Mouse (Mus musculus) hematopoietic stem cell, adult 5-6 weeks (primary cell): Measurements from ENCODE around the gene Tpst1. TPM values are rescaled to one million over a fixed set of nuclear protein-coding genes. Genes with fewer than 3 reads are reported as not detected.

Source experiments
- ATAC-seq, 2 experiments: fragments of 125-278 bp in 1 of 2; replicated peaks in 1 of 2; 2 replicates each; pipeline ENCODE4 v1.8.0; 2016 to 2017; ENCODE audit warnings: inconsistent platforms in 2 of 2, mild to moderate bottlenecking in 2 of 2, moderate number of reproducible peaks in 2 of 2, low read depth in 1 of 2, moderate TSS enrichment in 1 of 2; ENCODE audit not compliant: low FRiP score in 2 of 2, poor library complexity in 2 of 2, severe bottlenecking in 2 of 2, insufficient read depth in 1 of 2, low TSS enrichment in 1 of 2
- total RNA-seq: library from RNA; stranded (forward); fragments of 172-1452, 232-1000 nt; gene quantifications from 2 replicates; pipeline ENCODE4 v1.2.3, GENCODE M21; 2017

Tpst1 gene
- total RNA-seq, 1 experiment from 2014 or later = 6.9 TPM

DNA sequence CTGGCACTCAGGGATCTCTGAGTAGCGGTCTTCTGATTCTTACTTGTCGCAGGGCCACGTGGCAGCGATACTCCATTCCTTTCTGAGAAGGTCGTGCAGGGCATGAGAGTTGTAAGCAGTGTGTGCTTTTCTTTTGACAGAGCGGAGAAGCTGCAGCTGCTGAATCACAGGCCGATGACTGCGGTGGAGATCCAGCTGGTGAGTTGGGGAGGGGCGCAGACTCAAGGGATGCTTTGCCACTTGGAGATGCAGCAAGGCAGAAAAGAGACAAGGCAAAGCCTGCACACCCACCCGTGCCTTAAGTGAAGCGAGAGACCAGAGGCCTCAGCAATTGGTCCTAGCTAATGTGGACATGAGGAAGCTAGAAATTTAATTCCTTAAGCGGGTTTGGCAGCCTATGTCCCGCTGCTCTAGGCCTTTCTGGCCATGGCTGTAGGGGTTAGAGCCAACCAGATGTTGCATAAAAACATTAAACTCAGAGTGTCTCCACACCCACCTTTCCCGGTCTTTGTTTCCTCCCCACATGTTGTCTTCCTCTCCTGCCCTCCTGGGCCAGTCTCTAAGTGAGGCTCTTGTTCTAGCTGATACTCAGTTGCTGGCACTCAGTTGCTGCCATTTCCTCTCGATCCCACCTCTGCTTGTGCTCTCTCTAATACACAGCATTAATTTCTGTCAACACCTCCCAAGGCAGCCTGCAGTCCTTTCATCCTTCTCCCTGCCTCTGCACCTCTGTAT lies 24.2 kb upstream of the Tpst1 start:
- ATAC-seq = no peak

DNA sequence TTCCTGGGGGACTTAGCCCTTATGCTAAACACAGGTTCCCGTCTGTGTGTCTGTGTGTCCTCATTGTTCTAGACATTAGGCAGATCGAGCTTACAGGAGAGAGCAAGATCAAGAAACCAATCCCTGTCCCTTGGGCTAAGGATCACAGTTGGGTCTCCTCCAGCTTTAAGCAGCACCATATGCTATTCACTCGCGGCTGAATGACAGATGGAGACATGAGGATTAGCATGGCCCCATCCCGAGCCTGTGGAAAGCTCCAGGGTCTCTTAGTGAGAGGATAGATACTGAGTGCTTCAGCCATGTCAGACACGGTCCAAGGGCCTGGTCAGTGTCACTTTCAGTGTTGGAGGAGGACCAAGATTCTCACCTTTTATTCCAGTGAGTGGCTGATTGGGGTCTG lies 22.7 kb upstream of the Tpst1 start:
- ATAC-seq = no peak

DNA sequence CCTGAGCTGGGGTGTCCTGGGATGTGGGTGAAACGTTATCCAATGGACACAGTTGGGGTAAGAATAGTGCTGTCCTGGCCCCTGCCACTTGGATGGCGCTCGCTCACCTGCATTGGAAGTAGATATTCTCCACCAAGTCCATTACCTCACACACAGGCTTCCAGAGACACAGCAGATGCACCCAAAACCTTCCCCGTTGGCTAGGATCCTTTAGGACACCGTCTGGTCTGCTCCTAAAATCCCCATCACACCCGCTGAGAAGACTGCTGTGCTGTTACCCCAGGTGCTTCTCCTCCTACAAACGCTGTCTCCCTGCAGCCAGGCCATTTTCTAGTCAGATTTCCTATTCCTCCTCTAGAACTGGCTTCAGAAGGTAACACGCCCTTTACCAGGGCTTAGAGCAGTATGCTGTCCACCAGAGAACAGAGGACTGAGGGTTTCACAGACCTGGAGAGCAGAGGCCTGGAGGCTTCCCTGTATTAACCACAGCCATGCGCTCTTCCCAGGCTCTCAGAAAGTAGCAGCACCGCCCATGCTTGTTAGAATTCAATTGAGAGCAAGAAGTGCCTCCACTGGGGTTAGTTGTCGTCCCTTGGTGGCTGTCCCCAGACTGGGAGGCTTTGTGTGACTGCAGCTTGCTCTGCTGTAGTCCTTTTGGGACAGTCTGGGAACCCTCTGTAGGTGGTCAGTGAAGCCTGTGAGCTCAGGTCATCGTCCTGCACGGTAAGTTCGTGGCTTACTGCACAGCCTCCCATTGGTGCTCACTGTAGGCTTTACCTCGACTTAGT lies 21.9 kb upstream of the Tpst1 start:
- no peak for ATAC-seq

DNA sequence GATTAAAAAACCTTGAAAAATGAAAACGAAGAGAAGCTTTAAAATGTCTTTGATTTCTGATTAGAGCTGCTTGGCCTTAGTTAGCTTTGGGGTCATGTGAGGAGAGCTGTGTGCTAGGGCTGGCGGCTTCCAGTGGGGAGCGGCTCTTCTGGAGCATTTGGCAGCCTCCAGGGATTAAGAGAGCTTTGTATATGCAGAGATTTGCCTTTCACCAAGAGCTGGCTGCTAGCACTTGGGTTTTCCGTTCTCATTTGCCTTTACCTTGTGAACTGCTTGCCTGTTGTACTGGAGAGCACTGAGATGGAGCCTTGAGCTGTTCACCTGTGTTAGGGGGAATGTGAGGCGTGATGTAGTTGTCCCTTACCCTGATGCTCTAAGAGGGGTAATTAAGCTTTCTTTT lies 20.6 kb upstream of the Tpst1 start:
- ATAC-seq = no peak

DNA sequence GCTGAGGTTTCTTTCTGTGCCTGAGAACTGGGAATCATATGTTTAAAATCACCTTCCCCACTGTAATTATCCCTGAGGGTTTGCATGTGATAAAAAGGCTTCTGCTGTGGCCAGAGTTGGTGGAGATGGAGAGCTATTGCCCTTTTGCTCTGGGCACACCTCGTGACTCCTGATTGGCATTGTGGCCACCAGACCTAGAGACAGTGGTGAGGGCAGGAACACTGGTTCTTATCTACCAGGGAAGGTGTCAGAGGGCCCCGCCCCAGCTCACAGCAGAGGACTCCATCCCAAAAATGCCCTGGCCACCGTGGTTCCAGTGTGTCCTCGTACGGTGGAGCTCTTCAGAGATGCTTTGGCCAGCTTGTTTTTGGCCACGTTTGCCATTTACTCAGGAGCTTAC lies 20.2 kb upstream of the Tpst1 start:
- ATAC-seq = no peak

DNA sequence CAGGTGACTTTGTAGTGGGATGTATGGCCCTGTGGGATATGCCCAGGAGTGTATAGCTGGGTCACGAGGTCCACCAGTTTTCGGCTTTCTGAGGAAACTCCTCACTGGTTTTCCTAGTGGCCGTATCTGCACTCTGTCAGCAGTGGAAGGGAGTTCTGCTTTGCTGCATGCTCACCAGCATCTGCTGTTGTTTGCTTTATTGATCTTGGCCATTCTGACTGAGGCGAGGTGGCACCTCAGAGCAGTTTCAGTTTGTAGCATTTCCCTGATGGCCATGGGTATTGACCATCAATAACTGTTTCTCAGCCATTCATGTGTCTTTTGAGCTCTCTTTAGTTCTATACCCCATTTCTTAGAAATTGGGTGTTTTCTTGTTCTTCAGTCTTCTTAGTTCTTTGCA lies 17.4 kb upstream of the Tpst1 start:
- no peak for ATAC-seq

DNA sequence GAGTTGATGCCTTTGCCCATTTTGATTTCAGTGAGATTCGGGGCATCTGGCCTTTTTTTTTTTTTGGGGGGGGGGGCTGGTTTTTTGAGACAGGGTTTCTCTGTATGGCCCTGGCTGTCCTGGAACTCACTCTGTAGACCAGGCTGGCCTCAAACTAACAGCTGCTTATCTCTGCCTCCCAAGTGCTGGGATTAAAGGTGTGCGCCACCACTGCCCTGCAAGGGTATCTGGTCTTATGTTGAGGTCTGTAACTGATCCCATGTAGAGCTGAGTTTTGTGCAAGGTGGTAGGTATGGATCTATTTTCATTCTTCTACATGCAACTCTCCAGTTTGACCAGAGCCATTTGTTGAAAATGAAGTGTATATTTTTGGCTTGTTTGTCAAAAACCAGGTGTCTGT lies 16.8 kb upstream of the Tpst1 start:
- no peak for ATAC-seq

DNA sequence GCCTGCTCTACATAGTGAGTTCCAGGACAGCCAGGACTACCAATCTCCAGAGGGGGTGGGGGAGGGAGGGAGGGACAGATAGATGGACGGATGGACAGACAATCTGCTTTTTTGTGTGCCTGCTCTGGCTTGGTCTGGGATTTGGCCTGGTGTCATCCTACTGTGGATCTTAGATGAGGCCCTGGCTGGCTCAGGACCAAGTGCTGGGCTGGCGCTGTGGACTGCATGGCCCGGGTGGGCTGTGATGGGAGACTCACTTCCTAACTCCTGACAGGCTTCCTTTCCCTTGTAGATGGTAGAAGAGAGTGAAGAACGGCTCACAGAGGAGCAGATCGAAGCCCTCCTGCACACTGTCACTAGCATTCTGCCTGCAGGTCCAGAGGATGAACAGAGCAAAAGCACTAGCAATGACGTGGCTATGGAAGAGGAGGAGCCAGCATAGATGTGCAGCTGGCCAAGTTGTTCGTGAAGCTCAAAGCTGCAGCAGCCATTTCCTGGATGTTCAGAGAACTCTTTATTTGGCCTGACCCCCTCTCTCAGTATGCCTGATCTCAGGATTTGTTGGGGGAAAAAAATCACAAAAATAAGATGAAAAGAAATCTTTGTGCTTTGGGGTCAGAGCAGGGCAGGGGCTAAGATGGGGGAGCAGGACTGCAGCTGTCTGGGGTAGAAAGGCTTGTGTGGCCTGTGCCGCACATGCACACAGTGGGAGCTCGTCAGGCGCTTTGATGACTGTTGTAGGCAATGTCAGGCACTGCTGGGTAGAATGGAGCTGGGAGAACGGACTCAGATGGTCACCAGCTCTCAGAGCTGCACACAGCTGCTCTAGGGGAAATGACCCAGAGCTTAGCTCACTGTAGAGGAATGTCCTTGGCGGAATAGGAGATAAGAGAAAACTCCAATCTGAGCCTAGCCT lies 13.5 kb upstream of the Tpst1 start:
- ATAC-seq = no peak; a peak in 1 of 4 replicates

DNA sequence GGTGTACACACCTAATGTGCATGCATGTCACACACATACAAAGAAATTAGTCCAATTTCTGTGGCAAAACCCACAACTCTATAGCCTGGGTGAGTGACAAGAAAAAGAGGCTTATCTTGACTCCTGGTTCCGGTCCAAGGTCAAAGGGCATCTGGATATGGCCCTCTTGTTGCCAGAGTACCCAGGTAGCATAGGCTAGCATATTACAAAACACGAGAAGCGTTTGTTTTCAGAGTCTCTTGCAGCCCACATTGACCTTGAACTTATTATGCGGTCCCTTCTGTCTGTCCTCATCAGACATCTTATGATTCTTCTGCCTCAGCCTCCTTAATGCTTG lies 12.8 kb upstream of the Tpst1 start:
- no peak for ATAC-seq

DNA sequence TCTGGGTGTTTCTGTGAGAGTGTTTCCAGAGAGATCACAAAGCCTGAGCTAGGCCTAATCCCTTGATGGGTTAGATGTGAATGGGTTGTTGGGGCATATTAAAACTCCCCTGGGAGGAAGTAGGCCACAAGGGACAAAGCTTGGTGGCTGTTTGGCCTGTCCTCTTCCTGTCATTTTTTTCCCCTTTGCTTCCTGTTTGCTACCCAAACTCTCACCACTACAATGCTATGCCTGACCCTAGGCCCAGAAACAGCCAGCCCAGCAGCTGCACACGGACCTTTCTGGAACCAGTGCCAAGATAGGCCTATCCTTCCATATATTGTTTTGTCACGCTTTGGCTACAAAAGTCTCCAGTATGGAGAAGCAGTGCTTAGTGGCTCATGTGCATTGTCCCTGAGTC lies 11.0 kb upstream of the Tpst1 start:
- no peak for ATAC-seq

DNA sequence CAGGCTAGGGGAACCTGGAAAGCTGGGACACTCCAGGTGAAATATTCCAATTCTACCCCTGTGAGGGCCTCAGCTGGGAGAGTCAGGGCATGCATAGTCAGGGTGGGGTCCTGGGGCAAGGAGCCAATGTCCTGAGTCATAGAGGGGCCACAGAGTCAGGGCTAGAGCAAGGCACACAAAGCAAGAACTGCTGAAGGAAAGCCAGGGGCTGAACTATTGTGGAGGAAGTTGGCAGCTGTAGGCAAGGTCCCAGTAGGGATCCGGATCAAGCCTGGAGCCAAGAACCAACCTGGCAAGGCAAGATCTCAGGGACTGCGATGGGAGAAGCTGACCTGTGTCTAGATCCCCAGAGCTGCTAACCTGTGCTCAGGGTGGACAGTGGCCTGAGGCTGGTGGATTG lies 9.4 kb upstream of the Tpst1 start:
- no peak for ATAC-seq

DNA sequence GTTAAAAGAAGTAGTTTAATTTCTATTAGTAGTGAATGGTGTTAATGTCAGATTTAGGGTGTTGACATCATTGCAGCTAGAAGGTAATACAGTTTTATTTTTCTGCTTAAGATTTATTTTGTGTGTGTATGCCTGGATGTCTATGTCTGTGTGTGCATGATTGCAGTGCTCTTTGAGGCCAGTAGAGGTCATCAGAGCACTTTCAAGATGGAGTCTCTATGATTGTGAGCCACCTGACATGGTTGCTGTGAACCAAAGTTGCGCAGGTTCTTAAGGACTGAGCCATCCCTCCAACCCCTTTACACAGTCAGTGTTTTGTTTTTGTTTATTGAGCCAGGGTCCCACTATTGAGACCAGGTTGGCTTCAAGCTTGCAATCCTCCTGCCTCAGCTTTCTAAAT lies 7.5 kb upstream of the Tpst1 start:
- ATAC-seq = peak in 1 of 2 experiments; percentile 45; a peak in 1 of 4 replicates

DNA sequence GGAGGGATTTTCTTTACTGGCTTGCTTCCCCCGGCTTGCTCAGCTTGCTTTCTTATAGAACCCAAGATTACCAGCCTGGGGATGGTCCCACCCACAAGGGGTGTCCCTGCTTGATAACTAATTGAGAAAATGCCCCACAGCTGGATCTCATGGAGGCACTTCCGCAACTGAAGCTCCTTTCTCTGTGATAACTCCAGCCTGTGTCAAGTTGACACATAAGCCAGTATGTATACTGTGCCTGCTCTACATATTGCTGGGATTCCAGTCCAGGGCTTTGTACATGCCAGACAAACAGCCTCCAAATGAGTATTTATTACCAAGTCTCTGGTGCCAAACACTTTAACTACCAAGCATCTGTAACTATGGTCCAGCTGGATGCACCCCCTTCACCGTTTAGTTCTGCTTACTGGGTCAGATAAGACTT lies 5.3 kb upstream of the Tpst1 start:
- ATAC-seq = no peak

DNA sequence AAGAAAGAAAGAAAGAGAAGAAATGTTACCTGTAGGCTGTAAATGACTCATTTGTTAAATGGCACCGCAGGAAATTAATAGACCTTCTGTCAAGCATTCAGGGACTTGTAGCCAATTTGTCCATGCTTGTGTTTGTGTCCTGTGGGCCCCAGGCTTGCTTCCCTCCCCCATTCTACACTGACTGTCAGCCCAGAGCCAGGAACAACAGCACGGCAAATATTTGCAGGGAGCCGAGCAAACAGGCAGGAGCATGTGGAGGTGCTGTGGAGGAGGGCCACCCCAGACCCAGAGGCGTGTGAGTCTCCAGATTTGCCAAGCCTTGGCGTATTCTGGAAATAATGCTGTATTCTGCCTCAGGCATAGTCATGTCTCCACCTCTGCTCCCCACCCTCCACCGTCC lies 1.4 kb downstream of the Tpst1 start:
- ATAC-seq = no peak

DNA sequence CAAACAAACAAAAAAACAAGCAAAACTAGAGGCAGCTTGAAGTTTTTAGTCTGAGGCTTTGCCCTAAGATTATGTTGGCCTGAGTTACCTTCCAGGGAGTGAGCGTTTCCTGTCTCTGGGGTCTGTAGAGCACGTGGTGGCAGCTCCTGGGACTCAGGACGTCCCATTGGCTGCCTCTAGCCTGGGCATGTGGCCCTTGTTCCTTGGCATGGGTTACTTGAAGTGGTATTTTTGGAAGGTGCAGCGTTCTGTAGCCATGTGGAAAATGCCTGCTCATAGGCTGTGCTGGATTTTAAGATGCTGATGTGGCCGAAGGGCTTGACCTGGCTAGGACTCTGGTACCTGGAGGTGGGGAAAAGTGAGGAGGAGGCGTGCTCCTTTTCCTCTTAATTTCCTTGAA lies 3.3 kb downstream of the Tpst1 start:
- no peak for ATAC-seq

DNA sequence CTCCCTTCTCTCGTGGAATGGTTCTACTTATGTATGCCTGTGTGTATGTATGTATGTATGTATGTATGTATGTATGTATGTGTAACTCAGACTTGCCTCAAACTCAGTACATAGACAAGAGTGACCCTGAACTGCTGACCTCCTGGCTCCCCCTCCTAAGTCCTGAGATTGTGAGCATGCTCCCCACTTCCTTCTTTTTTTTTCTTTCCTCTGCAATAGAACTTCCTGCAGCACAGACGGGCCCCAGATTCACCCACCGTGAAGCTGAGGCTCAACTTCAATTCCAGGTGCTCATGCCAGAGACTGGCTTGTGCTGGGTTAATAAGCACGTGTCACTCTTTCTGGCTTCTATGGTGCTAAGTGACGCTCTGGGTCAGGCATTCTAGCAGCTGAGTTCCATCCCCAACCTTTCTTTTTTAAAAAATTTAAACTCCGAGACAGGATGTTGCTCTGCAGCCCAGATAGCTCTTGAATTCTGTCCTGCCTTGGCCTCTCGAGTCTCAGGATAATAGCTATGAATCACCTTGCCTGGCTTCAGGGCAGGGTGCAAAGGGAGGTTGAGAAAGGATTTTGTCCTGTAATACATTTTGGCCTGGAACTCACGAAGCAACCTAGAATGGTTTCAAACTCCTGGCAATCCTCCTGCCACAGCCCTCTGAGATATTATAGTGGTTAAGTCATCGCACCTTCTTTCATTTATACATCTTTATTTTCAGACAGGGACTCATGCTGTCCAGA lies 5.1 kb downstream of the Tpst1 start:
- ATAC-seq = peak; percentile 14 to 40; a peak in 3 of 4 replicates

DNA sequence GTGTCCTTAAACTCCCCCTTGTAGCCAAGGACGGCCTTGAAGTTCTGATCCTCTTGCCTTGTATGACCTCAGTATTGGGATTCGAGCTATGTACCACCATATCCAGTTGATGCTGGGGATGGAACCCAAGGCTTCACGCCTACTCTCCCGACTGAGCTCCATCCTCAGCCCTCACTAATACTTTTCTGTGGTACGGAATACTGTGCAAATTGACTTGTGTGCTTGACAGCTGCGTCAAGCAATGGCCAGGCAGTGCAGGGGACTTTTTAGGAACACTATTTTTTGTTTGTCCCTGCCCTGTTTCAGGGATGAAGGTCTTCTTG lies 5.7 kb downstream of the Tpst1 start:
- no peak for ATAC-seq
